Mouse (Mus musculus) cerebellum, adult 9-11 months (tissue): ENCODE measurements around the gene Cyb5r2.

Source experiments
- DNase-seq: peaks from one replicate; pipeline ENCODE4 v3.0.0; 2022

Cyb5r2 gene

DNA sequence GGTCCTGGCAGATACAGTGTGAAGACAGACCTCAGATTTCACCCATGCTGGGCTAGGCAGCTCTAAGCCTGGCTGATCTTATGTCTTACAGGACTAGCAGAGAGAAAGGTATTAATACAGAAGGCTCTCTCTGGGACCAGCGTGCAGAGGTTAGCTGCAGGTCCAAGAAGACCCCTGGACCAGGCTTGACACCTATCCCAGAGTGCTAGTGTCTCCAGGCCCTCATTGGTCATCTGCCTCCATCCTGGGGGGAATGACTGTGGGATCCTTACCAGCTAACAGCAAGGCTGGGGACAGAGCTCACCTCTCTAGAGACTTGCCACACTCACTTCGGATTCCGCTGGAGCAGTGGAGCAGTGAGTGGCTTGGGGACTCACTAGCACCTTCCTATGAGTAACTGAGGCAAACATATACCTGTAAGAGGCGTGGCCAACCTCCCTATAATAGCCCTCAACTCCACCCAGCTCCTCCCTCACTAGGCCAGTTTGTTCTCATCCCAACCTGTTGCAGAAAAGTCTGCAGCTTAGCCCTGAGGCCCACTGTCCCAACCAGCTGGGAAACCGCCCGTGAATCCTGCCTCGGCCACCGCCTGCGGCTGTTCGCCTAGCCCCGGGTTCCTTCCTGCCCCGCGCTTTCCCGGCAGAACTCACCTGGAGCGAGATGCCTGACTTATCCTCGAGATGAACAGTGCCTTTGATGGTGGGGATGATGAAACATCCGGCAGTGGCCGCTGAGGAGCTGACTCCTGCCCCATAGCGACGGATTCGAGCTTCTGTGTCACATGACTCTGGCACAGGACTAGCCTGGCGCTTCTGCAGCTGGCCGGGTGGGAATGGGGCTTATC, at the start of gene Cyb5r2:
Cyb5r2 (minus strand) TSS at position 725 of the 844 bp plus-strand sequence.
- DNase-seq, result no peak

DNA sequence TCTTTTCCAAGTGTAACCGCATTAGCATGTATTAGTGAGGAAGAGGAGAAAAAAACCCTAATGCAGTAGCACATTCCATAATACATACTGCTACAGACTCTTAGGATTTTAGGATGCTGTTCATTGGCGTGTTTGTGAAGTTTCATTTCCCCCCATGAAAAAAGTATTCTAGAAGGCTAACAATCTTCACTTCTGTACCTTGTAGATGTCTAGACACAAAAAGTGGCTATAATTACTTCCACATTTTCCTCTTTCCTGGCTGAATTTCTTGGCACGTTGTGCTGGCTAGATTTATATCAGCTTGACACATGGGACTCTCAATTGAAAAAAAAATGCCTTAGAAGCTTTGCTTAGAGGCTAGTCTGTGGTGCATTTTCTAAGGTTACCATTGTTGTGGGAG, 44.3 kb upstream of the Cyb5r2 start:
- DNase-seq, result no peak

DNA sequence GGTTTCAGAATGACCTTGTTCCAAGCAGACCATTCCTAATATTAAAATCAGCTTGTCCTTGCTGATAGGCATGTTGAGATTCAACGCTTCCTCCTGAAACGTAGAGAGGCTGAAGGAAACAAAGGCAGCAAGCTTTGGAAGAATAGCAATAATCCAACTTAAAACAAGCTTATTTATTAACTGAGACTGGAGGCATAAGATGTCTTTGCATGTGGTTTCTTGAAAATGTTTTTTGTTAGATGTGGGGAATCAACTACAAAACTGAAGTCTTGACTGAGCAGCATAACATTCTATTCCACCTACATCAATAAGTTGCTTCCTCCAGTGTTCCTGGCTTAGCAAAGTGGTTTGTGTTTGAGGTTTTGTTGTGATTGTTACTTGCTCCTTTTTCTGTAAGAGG, 43.3 kb upstream of the Cyb5r2 start, which contains the start of gene Ovch2:
Ovch2 (minus strand) TSS at position 101 of the 400 bp plus-strand sequence.
- no peak for DNase-seq

DNA sequence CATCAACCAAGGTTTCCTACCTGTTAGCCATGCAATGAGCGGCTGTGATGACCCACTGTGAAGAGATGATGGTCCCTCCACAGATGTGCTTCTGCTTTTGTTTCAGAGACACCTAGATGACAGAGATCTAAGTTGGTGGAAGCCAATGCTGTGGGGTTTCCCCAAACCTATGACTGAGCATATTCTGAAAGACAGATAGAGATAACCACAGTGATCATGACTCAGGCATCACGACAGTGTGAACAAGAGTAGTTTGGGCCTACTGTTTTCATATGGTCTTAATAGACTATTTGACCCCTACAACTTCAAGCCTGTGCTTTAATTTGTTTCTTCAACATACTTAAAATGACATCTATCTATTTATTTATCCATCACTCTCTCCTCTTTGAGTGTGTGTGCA, 38.7 kb upstream of the Cyb5r2 start:
- DNase-seq, result no peak

DNA sequence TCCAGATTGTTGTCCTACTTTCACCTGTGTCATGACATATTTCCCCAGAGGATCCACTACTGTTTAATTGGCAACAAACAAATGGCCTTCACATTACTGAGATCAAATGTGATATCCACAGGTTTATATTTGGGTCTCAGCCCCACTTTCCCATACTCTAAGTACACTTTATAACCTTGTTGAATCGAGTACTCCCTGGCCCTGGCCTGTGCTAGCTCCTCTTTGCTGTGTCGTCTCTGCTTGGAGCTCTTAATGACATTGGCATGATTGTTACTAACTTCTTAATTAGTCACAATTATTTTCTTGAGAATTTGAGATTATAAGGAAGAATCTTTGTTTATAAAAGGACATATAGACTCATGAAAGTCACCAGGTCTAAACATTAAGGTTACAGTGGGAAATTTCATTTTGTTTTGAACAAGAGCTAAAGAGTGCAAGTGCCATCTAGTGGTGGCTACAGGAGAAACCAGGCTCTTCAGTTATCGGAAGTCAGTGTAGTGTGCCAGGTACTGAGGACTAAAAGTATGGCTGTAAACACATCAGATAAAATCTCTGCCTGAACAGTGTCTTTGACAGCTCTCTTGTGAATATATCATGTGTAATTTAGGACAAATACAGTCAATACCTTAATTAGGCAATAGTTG, 30.3 kb upstream of the Cyb5r2 start:
- DNase-seq, result no peak

DNA sequence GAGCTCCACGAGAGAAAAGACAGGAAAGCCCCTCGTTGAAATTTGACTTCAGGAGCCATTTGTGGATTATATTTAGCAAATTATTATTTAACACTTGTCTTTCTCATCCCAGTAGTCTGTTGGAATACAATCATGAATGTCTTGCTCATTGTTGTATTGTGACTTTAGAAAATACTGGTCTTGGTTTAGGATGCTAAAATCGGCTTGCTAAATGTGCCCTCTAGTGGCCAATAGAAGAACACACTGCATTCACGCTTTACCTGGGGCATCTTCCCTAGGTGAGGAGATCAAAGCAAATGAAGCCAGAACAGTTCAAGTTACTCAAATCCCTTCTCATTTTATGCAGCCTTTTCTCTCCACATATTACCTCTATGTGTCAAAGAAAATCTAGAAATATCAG, 21.8 kb upstream of the Cyb5r2 start:
- no peak for DNase-seq

DNA sequence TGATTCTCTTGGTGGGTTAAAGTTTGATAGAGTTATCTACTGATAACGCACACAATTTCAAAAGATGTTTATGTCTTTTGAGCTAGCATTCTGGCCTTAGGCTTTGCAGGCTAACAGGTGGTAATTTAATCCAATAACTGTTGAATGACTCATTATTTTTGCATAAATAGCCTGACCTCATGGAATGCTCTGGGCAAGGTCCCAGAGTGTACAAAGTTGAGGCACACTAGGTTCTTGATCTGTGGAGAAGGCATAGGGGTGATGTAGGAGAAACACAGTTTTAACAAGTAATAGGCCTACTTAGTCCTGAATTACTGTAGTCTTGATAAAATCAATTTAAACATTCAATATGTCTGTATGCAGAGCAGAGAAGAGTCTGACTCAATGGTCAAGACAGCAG, 20.4 kb upstream of the Cyb5r2 start:
- no peak for DNase-seq

DNA sequence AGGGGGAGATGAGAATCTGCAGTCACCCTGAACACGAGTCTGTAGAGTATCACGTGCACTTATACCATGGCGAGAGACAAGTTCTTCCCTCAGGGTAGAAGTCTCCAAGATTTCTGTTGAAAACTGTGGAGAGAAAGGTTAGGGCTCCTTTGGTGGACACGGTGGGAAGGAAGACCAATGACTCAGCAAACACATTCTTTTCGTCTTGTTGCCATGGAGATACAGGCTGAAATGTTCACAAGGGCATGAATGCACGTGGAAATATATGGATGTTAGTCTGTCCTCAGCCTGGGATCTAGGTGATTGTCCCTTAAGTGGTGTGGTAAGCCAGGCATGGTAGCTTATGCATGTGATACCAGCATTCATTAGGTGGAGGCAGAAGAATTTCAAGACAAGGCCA, 13.0 kb upstream of the Cyb5r2 start:
- no peak for DNase-seq

DNA sequence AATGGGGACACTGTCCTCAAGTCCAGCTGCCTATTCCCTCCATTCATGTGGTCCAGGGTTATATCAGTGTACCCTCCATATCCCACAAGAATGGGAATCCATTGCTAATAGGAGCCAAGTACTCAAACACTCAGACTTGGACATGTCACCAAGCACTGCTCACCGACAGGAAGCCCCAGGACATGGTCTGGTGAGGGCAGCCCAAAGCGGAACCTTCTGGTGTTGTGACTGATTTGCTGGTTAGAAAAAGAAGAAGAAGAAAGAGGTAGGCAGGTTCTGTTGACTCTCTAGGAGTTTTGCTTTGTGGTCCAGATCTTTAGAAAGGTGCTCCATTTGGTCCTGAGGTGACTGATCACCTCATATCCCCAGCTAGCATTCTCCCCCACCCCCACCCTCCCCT, 1.1 kb downstream of the Cyb5r2 start:
- DNase-seq, result no peak

DNA sequence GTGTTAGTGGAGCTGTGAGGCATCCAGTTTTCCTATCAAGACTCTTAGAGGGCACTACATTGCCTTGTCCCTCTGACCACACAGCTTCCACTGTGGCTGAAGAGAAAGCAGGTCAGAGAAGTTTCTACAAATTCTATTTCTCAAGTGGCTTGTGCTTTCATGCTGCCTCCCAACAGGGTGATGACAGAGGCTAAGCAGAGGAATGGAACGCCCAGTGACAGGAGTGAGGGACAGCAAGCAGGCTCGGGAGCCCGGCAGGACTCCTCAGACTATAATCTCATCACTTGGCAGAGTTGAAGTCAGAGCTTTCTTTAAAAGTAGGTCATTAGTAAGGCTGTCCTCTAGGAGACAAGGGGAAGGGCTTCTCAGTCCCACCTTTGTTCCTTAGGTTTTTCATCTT, 1.9 kb downstream of the Cyb5r2 start:
- no peak for DNase-seq

DNA sequence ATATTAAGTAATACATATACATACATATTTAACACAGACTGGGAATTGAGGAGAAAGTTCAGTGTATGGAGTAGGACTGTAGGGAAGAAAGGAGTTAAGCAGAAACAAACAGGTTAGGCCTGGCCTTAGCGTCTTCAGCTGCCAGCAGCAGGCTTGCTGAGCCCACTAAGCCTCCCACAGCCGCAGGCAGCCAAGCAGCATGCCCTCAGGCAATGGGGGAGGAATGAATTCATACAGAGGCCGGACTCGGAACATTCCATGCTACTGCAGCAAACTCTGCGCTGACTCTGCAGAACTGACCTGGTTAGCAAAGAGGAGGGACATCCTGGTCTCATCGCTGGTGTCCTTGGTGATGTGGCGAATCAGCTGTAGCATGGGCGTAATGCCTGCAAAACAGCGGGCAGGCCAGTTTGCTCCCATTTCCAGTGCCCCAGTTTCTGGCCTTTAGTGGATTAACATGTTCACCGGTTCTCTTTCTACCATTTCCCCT, 5.8 kb downstream of the Cyb5r2 start:
- no peak for DNase-seq

DNA sequence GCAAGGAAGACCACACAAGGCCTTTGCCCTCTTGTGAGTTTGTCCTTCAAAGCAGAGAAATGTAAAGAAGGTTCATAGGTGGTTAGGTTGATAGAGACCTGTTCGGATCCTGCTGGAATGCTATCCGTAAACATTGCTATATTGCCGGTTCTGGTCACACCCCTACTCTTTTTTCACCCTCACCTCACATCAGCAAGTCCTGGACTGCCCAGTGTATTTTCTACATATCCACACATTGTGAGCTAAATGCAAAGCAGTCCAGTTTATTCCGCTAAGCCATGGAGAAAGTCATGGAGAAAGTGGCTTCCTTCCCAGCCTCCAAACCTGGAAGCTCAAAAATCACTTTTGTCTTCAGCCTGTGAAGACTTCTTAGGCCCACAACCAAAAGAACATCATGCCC, 8.1 kb downstream of the Cyb5r2 start:
- no peak for DNase-seq

DNA sequence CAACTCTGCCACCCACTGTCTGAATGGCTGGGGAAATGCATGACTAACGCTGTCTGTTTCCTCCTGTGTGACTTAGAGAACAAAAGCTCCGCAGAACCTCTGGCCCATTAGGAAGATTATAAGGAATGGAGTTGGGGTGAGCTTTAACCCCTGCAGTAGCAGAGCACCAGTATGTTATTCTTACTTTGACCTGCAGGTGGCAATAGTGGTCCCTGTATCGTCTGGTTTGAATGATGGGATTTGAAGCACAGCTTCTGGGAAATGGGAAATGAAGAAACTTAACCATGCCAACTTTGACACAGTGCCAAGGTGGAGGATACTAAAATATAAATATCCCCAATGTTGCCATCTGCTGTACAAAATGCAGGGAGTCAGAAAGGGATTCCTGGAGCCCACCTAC, 8.6 kb downstream of the Cyb5r2 start:
- DNase-seq, result no peak

DNA sequence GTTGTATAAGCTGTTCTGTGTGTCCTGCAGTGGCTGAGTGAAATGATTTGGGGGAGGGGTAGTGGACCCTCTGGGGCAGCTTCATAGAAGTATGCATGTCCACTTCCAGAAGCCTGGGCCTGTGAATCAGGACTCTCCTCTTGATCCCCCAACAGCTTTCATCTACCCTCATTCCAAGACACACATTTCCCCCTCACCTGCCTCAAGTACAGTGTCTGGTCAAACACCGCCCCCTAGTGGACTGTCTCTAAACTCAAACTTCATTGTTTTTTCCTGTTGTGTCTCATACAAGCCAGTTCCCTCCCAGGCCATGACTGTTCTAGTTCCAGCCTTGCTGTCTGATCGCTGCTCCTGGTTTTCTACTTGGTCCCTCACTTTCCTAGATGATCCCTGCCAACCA, 9.9 kb downstream of the Cyb5r2 start:
- peak; percentile 16 for DNase-seq

DNA sequence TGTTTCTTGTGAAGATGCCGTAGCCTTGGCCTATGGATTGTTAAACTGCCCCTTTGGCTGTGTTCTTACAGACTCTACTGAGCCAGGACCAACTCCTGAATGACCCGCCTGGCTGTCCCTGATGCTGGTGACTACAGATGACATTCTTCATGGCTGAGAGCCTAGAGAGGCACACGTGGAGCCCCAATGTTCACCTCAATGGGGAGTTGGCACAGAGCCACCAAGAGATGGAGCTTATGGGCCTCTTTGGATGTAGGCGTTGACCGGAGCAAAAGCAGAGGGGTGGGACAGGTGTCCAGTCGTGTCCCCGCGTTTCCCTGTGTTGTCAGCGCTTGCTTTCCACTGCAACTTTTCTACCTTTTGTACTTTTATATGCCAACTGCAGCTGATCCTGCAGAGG, 10.4 kb downstream of the Cyb5r2 start:
- no peak for DNase-seq

DNA sequence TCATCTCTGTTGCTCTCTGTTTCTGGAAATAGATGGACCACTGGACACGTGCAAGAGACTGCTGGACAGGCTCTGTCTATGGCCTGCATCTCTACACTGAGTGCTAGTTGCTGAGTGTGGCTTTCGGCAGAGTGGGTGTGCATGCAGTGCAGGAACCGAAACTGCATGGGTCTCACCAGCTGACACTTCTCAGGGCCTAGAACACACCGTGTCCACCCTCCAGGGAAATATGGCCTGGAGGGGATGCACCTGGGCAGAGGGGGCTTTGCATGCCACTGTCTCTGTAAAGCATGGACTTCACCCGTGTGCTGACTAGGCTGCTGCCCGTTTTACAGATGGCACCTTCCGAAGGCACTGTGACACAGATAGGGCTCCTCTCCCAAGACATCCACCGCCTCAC, 11.8 kb downstream of the Cyb5r2 start:
- no peak for DNase-seq

DNA sequence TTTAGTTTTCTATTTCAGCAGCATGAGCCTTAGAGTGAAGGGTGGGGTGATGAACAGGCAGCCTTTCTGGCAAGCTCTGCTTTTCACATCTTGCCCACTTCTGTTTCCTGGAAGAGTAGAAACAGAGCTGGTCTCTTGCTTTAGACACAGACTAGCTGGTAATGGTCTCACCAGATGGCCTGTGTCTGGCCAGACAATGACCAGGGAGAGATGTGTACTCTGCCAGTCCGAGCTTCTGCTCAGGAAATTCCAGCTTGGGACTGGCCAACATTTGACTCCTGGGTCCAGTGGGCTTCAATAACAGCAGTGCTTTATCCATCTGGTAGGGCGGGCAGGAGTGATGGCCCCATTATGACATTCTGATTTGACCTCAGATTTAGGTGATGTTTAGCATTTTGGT, 12.7 kb downstream of the Cyb5r2 start:
- no peak for DNase-seq

DNA sequence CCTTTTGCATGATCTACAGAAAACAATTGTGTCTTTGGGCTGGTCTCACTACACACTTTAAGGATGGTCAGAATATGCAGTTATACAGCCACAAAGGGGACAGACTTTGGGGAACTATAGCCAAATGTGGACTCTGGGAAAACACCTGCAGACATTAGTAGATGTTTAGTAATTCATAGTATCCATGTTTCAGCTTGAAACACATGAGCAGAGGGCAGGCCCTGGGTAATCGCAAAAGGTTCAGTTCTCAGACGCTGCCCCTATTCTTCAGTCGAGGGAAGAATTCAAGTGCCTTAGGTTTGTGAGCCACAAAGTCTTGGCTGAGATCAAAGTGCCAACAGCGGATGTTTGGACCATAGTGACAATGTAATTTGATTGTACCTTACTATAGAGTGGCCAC, 13.4 kb downstream of the Cyb5r2 start:
- no peak for DNase-seq

DNA sequence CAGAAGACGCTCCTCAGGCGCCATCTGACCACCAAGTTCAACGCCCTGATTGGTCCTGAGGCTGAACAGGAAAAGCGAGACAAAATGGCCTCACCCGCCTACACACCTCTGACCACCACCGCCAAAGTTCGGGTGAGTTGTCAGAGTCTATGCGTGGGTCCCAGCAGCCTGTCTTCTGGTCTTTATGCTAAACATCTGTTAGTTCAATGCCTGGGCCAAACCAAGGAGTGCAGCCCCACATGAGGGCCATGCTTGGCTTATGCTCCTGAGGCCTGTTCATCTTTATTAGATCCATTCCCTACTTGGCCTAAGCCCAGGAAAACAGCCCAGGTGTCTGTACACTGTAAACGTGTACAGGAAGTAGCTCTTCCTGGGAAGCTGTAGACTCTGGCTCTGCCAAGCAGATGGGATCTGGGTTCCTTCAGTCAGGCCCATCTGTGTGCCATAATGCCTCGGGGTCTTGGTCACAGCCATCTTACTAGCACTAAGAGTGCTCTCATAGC, 14.8 kb downstream of the Cyb5r2 start:
- DNase-seq, result no peak

DNA sequence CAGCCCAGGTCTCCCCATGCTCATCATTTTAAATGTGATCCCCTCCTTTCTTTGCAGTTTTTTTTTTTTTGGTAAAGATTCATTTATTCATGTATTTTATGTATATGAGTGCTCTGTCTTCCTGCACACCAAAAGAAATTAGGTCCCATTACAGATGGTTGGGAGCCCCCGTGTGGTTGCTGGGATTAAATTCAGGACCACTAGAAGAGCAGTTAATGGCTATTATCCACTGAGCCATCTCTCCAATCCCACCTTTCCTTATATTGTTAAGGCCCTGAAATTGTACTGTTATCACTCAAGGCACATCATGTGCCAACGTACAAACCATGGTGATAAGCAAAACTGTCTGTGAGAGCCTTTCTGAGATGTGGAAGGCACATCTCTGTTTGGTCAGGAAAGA, 19.1 kb downstream of the Cyb5r2 start:
- no peak for DNase-seq

DNA sequence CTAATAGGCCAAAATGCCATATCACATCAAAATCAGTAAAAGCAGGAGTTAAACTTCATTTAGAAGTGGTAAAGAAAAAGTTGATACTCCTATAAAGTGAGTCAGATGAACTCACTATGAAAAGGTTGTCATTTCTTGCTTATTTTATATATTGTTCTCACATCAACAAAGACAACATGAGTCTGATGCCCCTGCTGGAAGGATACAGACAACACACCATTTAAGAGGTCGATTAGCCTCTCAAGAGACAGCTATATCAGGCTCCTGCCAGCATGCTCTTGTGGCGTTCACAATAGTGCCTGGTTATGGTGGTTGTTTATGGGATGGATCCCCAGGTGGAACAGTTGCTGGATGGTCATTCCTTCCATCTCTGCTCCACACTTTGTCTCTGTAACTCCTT, 24.7 kb downstream of the Cyb5r2 start:
- no peak for DNase-seq

DNA sequence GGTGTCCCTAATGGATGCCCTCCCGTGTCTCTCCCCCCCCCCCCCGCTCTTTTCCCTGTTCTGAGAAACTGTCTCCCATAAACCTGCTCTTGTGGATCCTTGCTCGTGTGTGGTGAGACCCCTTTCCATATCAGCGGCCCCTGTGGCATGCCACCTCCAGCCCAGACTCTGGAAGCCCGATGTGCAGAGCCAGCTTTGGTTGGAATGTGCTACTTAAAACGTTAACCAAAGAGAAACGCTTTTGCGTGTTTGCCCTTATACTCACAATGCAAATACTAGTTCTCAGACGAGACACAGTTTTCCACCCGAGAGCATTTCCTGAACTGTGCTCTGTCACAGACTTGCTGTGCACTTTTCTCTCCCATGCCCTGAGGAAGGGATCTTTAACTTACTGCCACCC, 27.2 kb downstream of the Cyb5r2 start:
- DNase-seq, result no peak

DNA sequence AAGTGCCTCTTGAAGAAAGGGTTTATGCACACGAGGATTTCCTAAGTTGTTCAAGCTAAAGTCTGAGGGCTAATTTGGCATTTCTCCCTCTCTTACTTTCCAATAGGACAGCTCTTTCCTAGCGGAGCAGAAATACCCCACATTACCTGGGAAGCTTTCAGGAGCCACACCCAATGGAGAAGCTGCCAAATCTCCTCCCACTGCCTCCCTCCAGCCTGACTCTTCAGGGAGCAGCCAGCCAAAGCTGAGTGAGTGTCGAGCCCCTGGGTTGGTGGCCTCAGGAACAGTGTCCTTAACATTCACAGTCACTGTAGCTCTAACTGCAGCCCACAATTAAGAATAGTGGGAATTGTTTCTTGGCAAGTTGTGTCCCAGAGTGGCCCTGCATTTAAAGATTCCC, 30.3 kb downstream of the Cyb5r2 start:
- no peak for DNase-seq

DNA sequence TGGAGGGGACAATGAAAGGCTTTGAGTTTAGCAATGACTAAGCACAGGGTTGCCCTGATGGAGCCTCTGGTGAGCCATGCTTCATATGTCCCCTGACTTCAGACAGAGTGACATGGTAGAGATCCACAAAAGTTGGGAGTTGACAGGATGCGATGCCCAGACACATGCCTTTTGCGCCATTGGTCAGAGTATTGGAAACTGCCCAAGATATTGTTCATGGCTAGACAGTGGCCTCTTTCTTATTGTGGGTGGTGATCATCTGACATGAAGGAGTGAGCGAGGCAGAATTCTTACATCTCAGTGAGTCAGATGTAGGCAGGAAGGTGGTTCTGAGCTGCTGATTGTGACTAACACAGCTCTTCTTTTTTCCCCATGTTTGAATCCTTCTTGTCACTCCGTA, 35.3 kb downstream of the Cyb5r2 start:
- DNase-seq, result no peak
